Mouse (Mus musculus): ENCODE data around the gene Tpcn1.

DNA sequence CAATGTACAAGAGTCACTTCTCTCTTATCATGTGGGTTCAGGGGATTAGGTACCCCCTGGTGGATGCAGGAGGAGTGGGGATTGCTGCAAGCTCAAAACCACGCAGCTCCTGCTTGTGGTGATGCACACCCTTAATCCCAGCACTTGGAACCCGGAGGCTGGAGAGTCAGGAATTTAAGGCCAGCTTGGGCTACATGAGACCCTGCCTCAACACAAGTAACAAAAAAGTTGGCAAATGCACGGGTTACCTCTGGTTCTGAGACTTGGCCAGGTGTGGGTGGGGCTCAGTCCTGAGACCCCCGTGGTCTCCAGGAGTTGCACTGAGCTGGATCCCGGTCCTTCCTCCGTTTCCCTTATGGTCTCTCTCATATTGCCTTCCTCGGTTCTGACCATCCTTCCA lies 73.0 kb downstream of the Tpcn1 start:
- no peak for TF ChIP-seq POLR2A (IDR thresholded peaks at IDR 0.05; ENCODE audit: borderline replicate concordance, low read depth, low read length)
- no peak for TF ChIP-seq CTCF (IDR thresholded peaks at IDR 0.05; ENCODE audit: low read depth, low read length)
